8 mouse cellular contexts compared by ENCODE assay signal in genomic region chr5:45449206-45449605, GRCm38 (mm10). TPM values are rescaled to one million over a fixed set of nuclear protein-coding genes. Genes with fewer than 3 reads are reported as not detected.
DNase-seq lines count a peak whose midpoint lies in the region; ATAC-seq and TF ChIP-seq lines count a peak whose summit lies in the region.

No protein-coding gene starts in this region.

- H3K27me3 ChIP-seq in kidney, adult 2 months (replicated peaks; ENCODE audit: control insufficient read depth, insufficient read depth, low read length) = no peaks in the 10 kb centered on the region
- no peaks in the 10 kb centered on the region for H3K27me3 ChIP-seq in forebrain, embryonic 16.5 days (replicated peaks; ENCODE audit: control insufficient read depth, insufficient read depth, low read length)

- intact Hi-C loops in left cerebral cortex, postnatal 25 days (cut with DNase I) = no loop called here

- H3K4me3 ChIP-seq in kidney, adult 2 months (ENCODE audit: insufficient read depth, low read depth, low read length) = peak overlapping the region; percentile 73
- H3K4me3 ChIP-seq in forebrain, embryonic 16.5 days (replicated peaks; ENCODE audit: low read length) = peak overlapping the region; percentile 80
- H3K4me3 ChIP-seq in macrophage (ENCODE audit: inconsistent target) = peak overlapping the region; percentile 57

- TF ChIP-seq POLR2A in kidney, adult 2 months (IDR thresholded peaks at IDR 0.05; ENCODE audit: low read depth, low read length) = no peak

- TF ChIP-seq CTCF in kidney, adult 2 months (conservative IDR thresholded peaks at IDR 0.05; ENCODE audit: insufficient read depth, insufficient read length, low read depth, low read length) = no peak

- no peak for DNase-seq in kidney, adult 2 months
- DNase-seq in kidney, adult 9 months = no peak
- DNase-seq in NIH3T3 (ENCODE audit: low read depth) = peak; percentile 16
- no peak for DNase-seq in left cerebral cortex, postnatal 25 days (ENCODE audit: low spot score in 2 of 2)
- DNase-seq in right cerebral cortex, postnatal 14 days = no peak
- DNase-seq in layer of hippocampus, postnatal 36 days = no peak

- peaks cover 6% of the 10 kb centered on the region; the same call in 1 of the 2 replicates for H3K4me1 ChIP-seq in kidney, adult 2 months (ENCODE audit: control insufficient read depth, insufficient read depth, low read length)
- peaks cover 15% of the 10 kb centered on the region for H3K4me1 ChIP-seq in forebrain, embryonic 16.5 days (replicated peaks; ENCODE audit: control insufficient read depth, insufficient read depth, low read length)

- H3K79me2 ChIP-seq in macrophage (ENCODE audit: inconsistent target) = peaks cover 14% of the 10 kb centered on the region; the same call in 1 of the 2 replicates

- peak overlapping the region; percentile 100 for H3K4me2 ChIP-seq in forebrain, embryonic 16.5 days (ENCODE audit: low read length)

- no peaks in the 10 kb centered on the region for H3K9me3 ChIP-seq in forebrain, embryonic 16.5 days (ENCODE audit: control insufficient read depth, low read length)

- peak overlapping the region; percentile 73 for H3K9ac ChIP-seq in forebrain, embryonic 16.5 days (replicated peaks; ENCODE audit: low read depth, low read length)

- no peak for ATAC-seq in forebrain, embryonic 16.5 days

- no peaks in the 10 kb centered on the region for H3K36me3 ChIP-seq in kidney, adult 2 months (ENCODE audit: control insufficient read depth, insufficient read depth, low read length)
- no peaks in the 10 kb centered on the region; the same call in 1 of the 2 replicates for H3K36me3 ChIP-seq in forebrain, embryonic 16.5 days (ENCODE audit: control insufficient read depth, insufficient read depth)
- peaks cover 8% of the 10 kb centered on the region; the same call in 1 of the 2 replicates for H3K36me3 ChIP-seq in macrophage (ENCODE audit: inconsistent target)

- WGBS in kidney, adult 2 months = under 1% methylated on average over 8 of the region's 8 CpGs
- 3% methylated on average over 8 of the region's 8 CpGs for WGBS in forebrain, embryonic 16.5 days
- WGBS in macrophage (ENCODE audit: missing documents) = 0% methylated on average over 8 of the region's 8 CpGs

- H3K27ac ChIP-seq in kidney, adult 2 months (ENCODE audit: insufficient read depth, low read depth, low read length) = peak overlapping the region; percentile 68
- H3K27ac ChIP-seq in forebrain, embryonic 16.5 days (ENCODE audit: low read length) = no peak overlapping the region
- peak overlapping the region; percentile 7; the same call in 1 of the 2 replicates for H3K27ac ChIP-seq in macrophage

RNA-seq across cellular contexts. Expression of gene Qdpr, which starts 0.8 kb away (rescaled TPM):
- 415 and 434 TPM in 2 replicates for polyA plus RNA-seq in kidney, adult 2 months (2012; rRNA removed)
- polyA plus RNA-seq in forebrain, embryonic 16.5 days (2015; fragmentation: Nextera tagmentation; extraction: Ambion mirVana) = 107 and 108 TPM in 2 replicates
- 10 to 100 TPM in 15 of 26 experiments, 1 to 10 TPM in 11; 2.0 to 23.6 (median 10.7) TPM for total RNA-seq in macrophage (2018; cell fraction: chromatin; rRNA removed)
- total RNA-seq in macrophage (2018; cell fraction: cytosol; rRNA removed) = 10 to 100 TPM; 46.8 to 99.1 (median 73.0) TPM
- 10 to 100 TPM; 11.5 to 37.3 (median 20.2) TPM for total RNA-seq in macrophage (2018; cell fraction: nucleus; rRNA removed)
- polyA plus RNA-seq in macrophage (2018) = 49.5 to 98.6 TPM (median 74.1 TPM) in 3 replicates
- 100 to 1,000 TPM; 101 to 104 TPM for total RNA-seq in left cerebral cortex, postnatal 25 days (2021)
- total RNA-seq in layer of hippocampus, postnatal 36 days (2021) = 100 to 1,000 TPM; 156 to 169 TPM

RNA-seq across cellular contexts. Expression of gene Clrn2, which starts 4.3 kb away (rescaled TPM):
- not detected in 2 replicates for polyA plus RNA-seq in kidney, adult 2 months (2012; rRNA removed)
- polyA plus RNA-seq in forebrain, embryonic 16.5 days (2015; fragmentation: Nextera tagmentation; extraction: Ambion mirVana) = not detected in 2 replicates
- not detected for total RNA-seq in macrophage (2018; cell fraction: chromatin; rRNA removed)
- total RNA-seq in macrophage (2018; cell fraction: cytosol; rRNA removed) = not detected
- total RNA-seq in macrophage (2018; cell fraction: nucleus; rRNA removed) = not detected
- polyA plus RNA-seq in macrophage (2018) = not detected in 3 replicates
- under 1 TPM; 0.37 to 0.53 TPM for total RNA-seq in left cerebral cortex, postnatal 25 days (2021)
- 1 to 10 TPM in 1 of 2 experiments, under 1 TPM in 1; 0.37 to 1.1 TPM for total RNA-seq in layer of hippocampus, postnatal 36 days (2021)

RNA-seq across cellular contexts. Expression of gene Lap3, which starts 44.0 kb away (rescaled TPM):
- polyA plus RNA-seq in kidney, adult 2 months (2012; rRNA removed) = 93.2 and 96.5 TPM in 2 replicates
- 35.4 and 41.9 TPM in 2 replicates for polyA plus RNA-seq in forebrain, embryonic 16.5 days (2015; fragmentation: Nextera tagmentation; extraction: Ambion mirVana)
- 10 to 100 TPM in 21 of 26 experiments, 1 to 10 TPM in 5; 4.9 to 90.9 (median 22.6) TPM for total RNA-seq in macrophage (2018; cell fraction: chromatin; rRNA removed)
- 10 to 100 TPM; 24.0 to 42.0 (median 33.1) TPM for total RNA-seq in macrophage (2018; cell fraction: cytosol; rRNA removed)
- 10 to 100 TPM in 23 of 26 experiments, 1 to 10 TPM in 3; 6.3 to 77.4 (median 20.3) TPM for total RNA-seq in macrophage (2018; cell fraction: nucleus; rRNA removed)
- 26.4 to 39.3 TPM (median 31.1 TPM) in 3 replicates for polyA plus RNA-seq in macrophage (2018)
- 10 to 100 TPM; 44.0 to 46.3 TPM for total RNA-seq in left cerebral cortex, postnatal 25 days (2021)
- 10 to 100 TPM; 58.7 to 63.4 TPM for total RNA-seq in layer of hippocampus, postnatal 36 days (2021)
